Mouse (Mus musculus): ENCODE data around the gene Nr4a1. TPM values are rescaled to one million over a fixed set of nuclear protein-coding genes. Genes with fewer than 3 reads are reported as not detected.
A peak's percentile ranks its signal among the peaks of the same experiment; 100 is the strongest.

Nr4a1 gene
- total RNA-seq (2021), result 100 to 1,000 TPM in 1 of 2 experiments, 10 to 100 TPM in 1; 87.1 to 105 TPM
- long read RNA-seq, transcript Nr4a1-201 (7 exons, 2,477 nt), result major isoform, 36 of 46 reads
- long read RNA-seq, partial matches to known transcripts, result 2 of 46 reads
- long read RNA-seq, other reads (novel, unspliced or antisense), result 5 of 46 reads

GRCm38 (mm10) chr15:101253886-101254795 lies at the start of gene Nr4a1:
Nr4a1 (plus strand) TSS chr15:101254269.
- DNase-seq (ENCODE audit: low spot score in 2 of 2), result peak; percentile 64 to 77

DNA sequence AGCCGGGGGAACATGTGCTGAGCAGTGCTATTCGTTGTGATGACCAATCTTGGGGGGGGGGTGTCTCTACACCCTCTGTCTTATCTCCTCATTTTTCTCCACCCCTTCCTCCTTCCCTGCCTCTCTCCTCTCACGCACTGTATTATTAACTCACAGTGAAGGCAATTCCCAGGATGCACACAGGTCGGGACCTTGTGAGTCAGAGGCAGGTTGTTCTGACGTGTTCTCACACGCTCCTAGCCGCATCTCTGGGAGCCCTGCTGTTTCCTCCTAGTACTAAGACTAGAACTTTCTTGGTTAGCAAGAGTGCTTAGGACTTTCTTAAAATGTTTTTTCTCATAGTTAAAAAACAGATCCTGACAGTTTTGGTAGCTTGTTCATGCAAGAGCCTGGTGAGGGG lies 49.3 kb upstream of the Nr4a1 start:
- no peak for DNase-seq (ENCODE audit: low spot score in 2 of 2)

- peak in 1 of 2 experiments; percentile 67 for DNase-seq (ENCODE audit: low spot score in 2 of 2)
Measured at GRCm38 (mm10) chr15:101210228-101210627, 43.8 kb upstream of the Nr4a1 start.

- no peak for DNase-seq (ENCODE audit: low spot score in 2 of 2)
Measured at GRCm38 (mm10) chr15:101210998-101211613, 43.0 kb upstream of the Nr4a1 start.

DNA sequence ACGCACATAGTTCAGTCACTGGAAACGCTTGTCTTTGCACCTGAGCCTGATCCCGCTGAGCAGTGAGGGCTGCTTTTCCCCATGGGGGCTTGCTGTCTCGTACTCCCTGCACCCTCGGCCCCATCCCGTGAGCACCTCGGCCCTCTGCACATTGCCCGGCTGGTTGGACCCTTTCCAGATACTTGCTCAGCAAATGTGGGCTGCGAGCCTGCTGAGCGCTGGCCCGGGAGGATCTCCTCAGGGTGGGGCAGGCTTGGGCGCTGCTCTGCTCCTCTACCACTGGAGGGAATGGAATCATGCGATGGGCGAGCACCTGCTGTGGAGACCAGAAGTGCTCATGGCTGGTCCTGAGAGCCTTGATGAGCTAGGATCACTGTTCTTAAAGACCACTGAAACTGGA lies 41.6 kb upstream of the Nr4a1 start:
- DNase-seq (ENCODE audit: low spot score in 2 of 2), result no peak

DNA sequence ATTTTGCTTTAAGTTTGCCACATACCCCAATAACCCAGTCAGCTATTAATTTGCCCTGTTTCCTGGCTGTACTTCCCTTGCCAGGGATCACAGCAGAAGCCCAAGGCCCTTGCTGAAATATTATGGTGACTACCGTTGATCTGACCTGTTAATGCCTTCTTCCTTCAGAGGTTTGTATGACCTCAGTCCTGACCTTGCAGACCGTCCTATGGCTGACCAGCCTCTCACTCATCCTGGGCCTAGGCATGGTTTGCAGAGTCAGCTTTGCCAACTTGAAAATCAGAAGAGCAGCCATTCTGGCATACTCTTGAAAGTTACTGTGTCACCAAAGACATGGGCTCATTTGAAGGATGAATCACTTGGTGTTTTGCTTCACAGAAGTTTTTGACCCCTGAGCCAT lies 38.9 kb upstream of the Nr4a1 start:
- DNase-seq (ENCODE audit: low spot score in 2 of 2), result no peak

DNA sequence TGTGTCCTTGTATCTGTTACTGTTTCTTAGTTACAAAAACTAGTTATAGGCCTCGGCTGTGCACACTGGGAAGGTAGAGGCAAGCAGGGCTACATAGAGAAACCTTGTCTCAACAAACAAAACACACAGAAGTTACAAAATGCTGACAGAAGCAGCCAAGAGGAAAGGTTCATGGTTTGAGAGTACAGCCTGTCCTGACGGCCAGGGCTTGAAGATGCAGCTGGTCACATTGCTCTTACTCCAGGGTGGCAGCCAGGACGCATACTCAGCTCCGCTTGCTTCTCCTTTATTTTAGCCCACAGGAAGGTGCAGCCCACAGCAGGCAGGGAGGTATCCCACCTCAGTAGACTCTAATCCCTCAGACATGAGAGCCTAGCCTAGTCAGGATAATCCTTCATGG lies 38.0 kb upstream of the Nr4a1 start:
- no peak for DNase-seq (ENCODE audit: low spot score in 2 of 2)

- no peak for DNase-seq (ENCODE audit: low spot score in 2 of 2)
Measured at GRCm38 (mm10) chr15:101220905-101221297, 33.2 kb upstream of the Nr4a1 start.

DNA sequence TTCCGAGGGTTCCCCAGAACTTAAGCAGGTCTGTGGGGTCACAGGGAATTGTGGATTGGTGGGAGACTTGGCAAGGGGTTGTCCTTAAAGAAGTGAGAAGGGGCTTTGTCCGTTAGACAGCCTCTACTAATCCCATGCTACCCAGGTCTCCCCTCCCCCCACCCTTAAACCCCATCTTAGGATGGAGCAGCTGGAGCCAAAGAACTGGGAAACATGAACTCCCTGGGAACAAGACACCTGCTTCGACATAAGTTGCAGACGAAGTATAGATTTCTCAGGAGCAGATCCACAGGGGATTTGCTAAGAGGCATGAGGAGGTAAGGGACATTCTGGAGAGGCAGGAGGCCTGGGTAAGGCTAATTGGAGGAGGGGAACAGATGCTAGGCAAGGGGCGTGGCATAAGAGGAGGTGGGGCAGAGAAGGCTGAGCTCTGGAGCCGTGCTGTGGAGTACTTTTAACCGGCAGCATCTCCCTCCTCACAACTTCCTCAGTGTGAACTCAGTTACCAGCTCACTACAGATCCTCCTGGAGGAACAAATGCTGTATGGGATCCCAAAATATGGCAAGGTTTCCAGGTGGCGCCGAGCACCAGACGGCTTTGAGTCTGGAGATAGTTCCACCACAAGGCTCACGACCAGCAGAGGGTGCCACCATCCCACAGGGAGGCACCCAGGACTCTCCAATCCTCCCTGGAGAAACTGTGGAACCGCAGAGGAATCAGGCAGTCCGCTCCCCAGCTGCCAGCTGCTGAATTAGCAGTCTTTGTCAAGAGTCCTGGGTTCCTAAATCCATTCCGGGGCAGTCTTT lies 32.6 kb upstream of the Nr4a1 start:
- DNase-seq (ENCODE audit: low spot score in 2 of 2), result peak; percentile 86 to 95

DNA sequence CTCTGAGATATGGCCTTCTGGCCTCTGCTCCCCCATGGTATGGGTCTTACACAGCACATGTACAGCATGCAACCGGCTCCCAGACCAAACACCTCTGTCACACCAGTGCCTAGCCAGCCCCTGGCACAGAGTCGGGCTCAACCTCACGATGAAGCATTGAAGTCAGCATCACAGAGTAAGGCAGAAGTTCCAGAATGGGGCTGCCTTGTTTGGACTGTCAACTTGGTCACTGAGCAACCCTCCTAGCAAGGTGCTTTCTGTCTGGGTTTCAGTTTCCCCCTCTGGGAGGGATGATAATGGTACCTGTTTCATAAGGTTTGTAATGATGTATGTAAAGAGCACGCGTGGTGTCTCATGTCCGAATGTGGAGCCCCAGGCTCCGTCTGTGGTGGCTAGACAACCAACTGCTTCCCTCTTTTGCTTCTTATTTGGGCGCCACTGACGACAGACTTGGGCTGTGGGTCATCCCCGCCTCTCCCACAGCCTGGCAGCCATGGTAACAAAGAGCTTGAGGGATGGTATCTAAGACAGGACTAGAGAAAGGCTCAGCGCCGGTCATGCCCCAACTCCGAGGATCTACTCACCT lies 31.1 kb upstream of the Nr4a1 start:
- DNase-seq (ENCODE audit: low spot score in 2 of 2), result no peak

DNA sequence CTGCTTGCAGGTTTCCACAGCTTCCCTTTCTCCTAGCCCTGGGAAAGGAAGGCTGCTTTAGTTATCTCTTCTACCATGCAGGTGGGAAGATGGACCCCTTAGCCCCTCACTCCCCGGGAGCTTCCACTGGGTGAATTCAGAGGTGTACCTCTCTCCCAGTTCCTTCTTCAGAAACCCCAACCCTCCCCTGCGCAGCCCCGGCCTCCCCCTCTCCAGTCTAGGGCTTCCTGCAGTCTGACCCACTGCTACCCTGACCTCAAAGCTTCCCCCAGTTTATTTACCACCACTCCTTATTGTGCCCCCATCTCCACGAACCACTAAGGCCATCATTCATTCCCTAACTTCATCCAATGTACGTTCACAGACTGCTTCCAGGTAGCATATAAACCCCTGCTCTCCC lies 30.5 kb upstream of the Nr4a1 start:
- no peak for DNase-seq (ENCODE audit: low spot score in 2 of 2)

DNA sequence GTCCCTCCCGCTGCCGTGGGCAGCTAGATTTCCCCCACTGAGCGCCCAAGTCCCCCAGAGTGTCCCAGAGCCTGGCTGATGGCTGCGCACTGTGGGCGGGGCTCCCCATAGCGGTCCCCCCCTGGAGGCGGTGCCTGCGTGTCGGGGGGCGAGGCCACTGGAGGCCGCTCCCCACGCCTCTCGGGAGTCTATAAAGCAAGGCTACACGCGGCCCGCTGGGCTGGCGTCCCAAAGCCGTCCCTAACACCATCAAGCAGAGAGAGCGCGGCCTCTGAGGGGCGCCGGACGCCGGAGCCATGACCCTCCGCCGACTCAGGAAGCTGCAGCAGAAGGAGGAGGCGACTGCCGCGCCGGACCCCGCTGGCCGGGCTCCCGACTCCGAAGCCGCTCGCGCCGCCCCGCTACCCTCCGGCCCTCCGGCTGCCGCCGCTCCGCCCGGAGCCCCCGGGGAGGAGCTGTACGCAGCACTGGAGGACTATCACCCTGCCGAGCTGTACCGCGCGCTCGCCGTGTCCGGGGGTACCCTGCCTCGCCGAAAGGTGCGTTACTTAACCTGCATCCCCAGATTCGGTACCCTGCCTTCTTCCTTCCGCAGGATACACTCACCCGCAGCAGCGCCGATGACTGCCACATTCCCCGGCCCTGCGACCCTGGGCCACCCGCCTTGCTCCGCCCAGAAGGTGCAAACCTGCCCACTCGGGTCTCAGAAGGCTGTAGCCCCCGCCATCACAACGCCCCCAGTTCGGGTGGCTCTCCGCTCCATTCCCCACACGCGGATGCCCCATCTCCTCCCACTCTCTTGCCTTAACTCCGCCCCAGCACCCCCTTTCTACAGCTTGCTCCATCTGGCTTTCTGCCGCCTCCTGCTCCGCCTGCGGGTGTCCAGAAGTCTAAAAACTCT lies 29.8 kb upstream of the Nr4a1 start, which contains the start of gene Grasp:
Gene Grasp, plus strand, starts transcription at position 183 of the 901 bp plus-strand sequence.
- DNase-seq (ENCODE audit: low spot score in 2 of 2), result peak; percentile 91 to 94

DNA sequence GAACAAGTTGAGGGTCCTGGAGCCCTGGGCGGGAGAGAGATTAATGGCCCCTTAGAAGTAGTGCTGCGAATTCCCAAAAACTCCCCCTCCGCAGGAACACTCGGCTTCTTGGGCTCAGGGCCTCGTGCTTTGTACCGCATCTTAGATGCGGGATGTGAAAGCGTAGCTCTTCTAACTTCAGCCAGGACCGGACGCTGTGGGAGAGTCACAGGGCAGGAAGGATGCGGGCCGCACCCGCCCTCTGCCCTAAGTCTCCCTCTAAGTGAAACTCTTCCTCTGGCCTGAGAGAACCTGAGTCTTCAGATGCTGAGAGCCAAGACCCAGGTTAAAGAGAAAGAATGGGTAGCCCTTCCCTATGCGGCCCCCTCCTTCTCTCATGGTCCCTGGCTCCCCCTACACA lies 29.1 kb upstream of the Nr4a1 start:
- DNase-seq (ENCODE audit: low spot score in 2 of 2), result no peak

- DNase-seq (ENCODE audit: low spot score in 2 of 2), result no peak
Measured at GRCm38 (mm10) chr15:101227971-101228370, 26.1 kb upstream of the Nr4a1 start.

GRCm38 (mm10) chr15:101228866-101229590 lies 25.0 kb upstream of the Nr4a1 start:
- DNase-seq (ENCODE audit: low spot score in 2 of 2), result no peak

DNA sequence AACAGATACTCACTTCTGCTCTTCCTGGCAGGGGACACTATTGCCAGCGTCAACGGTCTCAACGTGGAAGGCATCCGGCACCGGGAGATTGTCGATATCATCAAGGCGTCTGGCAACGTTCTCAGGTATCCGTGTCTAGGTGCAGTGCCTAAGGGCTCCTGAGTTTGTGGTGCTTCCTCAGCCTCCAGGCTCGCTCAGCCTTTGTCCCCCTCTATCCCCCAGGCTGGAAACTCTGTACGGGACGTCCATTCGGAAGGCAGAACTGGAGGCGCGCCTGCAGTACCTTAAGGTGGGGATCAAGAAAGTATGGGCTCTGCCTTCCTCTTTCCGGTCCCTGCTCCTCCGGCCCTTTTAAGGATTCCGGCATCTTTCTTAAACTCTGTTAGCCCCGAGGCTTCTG lies 23.6 kb upstream of the Nr4a1 start:
- DNase-seq (ENCODE audit: low spot score in 2 of 2), result no peak

DNA sequence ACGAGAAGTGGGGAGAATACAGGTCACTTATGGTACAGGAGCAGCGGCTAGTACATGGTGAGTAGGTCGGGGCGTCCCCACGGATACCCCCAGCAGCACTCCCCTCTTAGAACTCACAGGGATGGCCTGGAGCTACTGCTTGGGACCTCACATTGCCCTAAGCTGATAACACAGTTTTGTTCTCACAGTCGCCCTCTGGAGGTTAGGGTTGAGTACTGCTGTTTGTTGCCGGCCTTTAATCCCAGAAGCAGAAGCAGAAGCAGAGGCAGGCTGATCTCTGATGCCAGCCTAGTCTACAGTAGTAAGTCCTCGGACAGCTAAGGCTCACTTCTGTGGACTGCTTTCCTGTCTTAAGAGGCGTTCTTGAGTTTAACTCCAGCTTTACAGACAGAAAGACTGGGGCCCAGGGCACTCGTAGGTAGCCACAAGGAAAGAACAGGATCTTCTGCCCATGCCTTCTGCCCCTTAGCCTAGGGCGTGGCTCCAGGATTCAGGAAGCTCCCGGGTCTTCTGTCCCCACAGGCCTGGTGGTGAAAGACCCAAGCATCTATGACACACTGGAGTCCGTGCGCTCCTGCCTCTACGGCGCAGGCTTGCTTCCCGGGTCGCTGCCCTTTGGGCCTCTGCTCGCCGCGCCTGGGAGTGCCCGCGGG lies 22.9 kb upstream of the Nr4a1 start:
- DNase-seq (ENCODE audit: low spot score in 2 of 2), result no peak

GRCm38 (mm10) chr15:101231648-101232180 lies 22.4 kb upstream of the Nr4a1 start:
- no peak for DNase-seq (ENCODE audit: low spot score in 2 of 2)

Measured in layer of hippocampus, adult 18-20 months (tissue).